Mouse (Mus musculus) erythroblast, embryonic 14.5 days (primary cell): Measurements from ENCODE around the gene Shank2.

Source experiments
- GATA1 ChIP-seq: IDR thresholded peaks from 2 replicates; pipeline ENCODE4 v1.6.1; 2012; ENCODE audit warnings: low read length, inconsistent platforms, mixed read lengths
- TAL1 ChIP-seq: IDR thresholded peaks from 3 replicates; pipeline ENCODE4 v1.6.1; 2012; ENCODE audit warnings: low read length, inconsistent platforms, mixed read lengths

- TF ChIP-seq GATA1: no peak
- no peak for TF ChIP-seq TAL1
Observed at GRCm38 (mm10) chr7:144153682-144154081, 152.0 kb downstream of the Shank2 start.
